Mouse (Mus musculus) CH12.LX (cell line): ENCODE measurements around the gene Ncbp2. TPM values are rescaled to one million over a fixed set of nuclear protein-coding genes. Genes with fewer than 3 reads are reported as not detected.

ENCODE experiments used
- DNase-seq: peaks from one replicate; pipeline ENCODE4 v3.0.0-alpha.2; 2013; ENCODE audit errors: extremely low read depth
- H3K27ac ChIP-seq: 2 replicates; pipeline ENCODE4 v1.5.1; 2012; ENCODE audit warnings: low read depth, mild to moderate bottlenecking, control low read depth, moderate library complexity; ENCODE audit not compliant: insufficient read depth
- H3K27me3 ChIP-seq: replicated peaks from 2 replicates; pipeline ENCODE3; 2012; ENCODE audit warnings: inconsistent platforms
- H3K36me3 ChIP-seq, 2 experiments: replicated peaks in 1 of 2; 2 replicates each; pipeline versions ENCODE3 to v1.6.1; 2012; ENCODE audit warnings: inconsistent platforms in 1 of 2, low read length in 1 of 2, mild to moderate bottlenecking in 1 of 2, mixed read lengths in 1 of 2, moderate library complexity in 1 of 2; ENCODE audit not compliant: control insufficient read depth in 1 of 2, insufficient read depth in 1 of 2
- H3K4me1 ChIP-seq, 2 experiments: 2 replicates each; pipeline ENCODE4 v1.6.1; 2012; ENCODE audit warnings: inconsistent platforms in 1 of 2, moderate library complexity in 1 of 2; ENCODE audit not compliant: insufficient read depth in 2 of 2, control insufficient read depth in 1 of 2
- H3K4me2 ChIP-seq: 2 replicates; pipeline ENCODE4 v1.6.1; 2012; ENCODE audit warnings: low read depth, mild to moderate bottlenecking, control low read depth; ENCODE audit not compliant: poor library complexity, insufficient read depth, severe bottlenecking
- H3K4me3 ChIP-seq, 3 experiments: fragments of 150-350 bp in 1 of 3; sonication (generic) in 1 of 3; replicated peaks in 1 of 3; 2 replicates each; pipeline versions ENCODE3 to v1.5.1; 2011 to 2012; ENCODE audit warnings: low read depth in 2 of 3, low read length in 2 of 3, mild to moderate bottlenecking in 2 of 3, moderate library complexity in 2 of 3, control low read depth in 1 of 3, improper control_type of control experiment in 1 of 3, inconsistent platforms in 1 of 3, mixed read lengths in 1 of 3; ENCODE audit not compliant: poor library complexity in 1 of 3
- H3K79me2 ChIP-seq: replicated peaks from 2 replicates; pipeline ENCODE4 v1.6.1; 2012; ENCODE audit warnings: mild to moderate bottlenecking, moderate library complexity; ENCODE audit not compliant: control insufficient read depth, poor library complexity, insufficient read depth, severe bottlenecking; ENCODE audit errors: extremely low read depth
- H3K9ac ChIP-seq: 2 replicates; pipeline ENCODE4 v1.6.1; 2012; ENCODE audit warnings: low read depth, mild to moderate bottlenecking, control low read depth, moderate library complexity; ENCODE audit not compliant: insufficient read depth
- H3K9me3 ChIP-seq: replicated peaks from 2 replicates; pipeline ENCODE3; 2012; ENCODE audit warnings: low read length, inconsistent platforms, mixed read lengths
- BHLHE40 ChIP-seq: IDR thresholded peaks from 2 replicates; pipeline ENCODE4 v1.6.1; 2011; ENCODE audit warnings: mild to moderate bottlenecking, low read depth, low read length, improper control_type of control experiment
- CHD1 ChIP-seq: IDR thresholded peaks from 2 replicates; pipeline ENCODE4 v1.6.1; 2012; ENCODE audit warnings: low read depth, low read length, improper control_type of control experiment, inconsistent platforms
- ELF1 ChIP-seq: IDR thresholded peaks from 2 replicates; pipeline ENCODE4 v1.6.1; 2014; ENCODE audit warnings: low read depth, mild to moderate bottlenecking, inconsistent platforms, low read length, improper control_type of control experiment
- EP300 ChIP-seq: IDR thresholded peaks from 2 replicates; pipeline ENCODE4 v1.6.1; 2011; ENCODE audit warnings: low read length, improper control_type of control experiment
- ETS1 ChIP-seq: conservative IDR thresholded peaks from 2 replicates; pipeline ENCODE4 v1.6.1; 2012; ENCODE audit warnings: low read depth, mild to moderate bottlenecking, inconsistent platforms, low read length, improper control_type of control experiment, moderate library complexity
- GABPA ChIP-seq: IDR thresholded peaks from 2 replicates; pipeline ENCODE4 v1.6.1; 2012; ENCODE audit warnings: low read depth, low read length, improper control_type of control experiment, inconsistent platforms; ENCODE audit not compliant: insufficient replicate concordance
- JUND ChIP-seq: conservative IDR thresholded peaks from 2 replicates; pipeline ENCODE4 v1.6.1; 2011; ENCODE audit warnings: low read depth, low read length, improper control_type of control experiment
- KAT2A ChIP-seq: IDR thresholded peaks from 2 replicates; pipeline ENCODE4 v1.6.1; 2012; ENCODE audit warnings: low read length, improper control_type of control experiment, inconsistent platforms; ENCODE audit not compliant: insufficient replicate concordance
- MAFK ChIP-seq: IDR thresholded peaks from 2 replicates; pipeline ENCODE4 v1.6.1; 2011; ENCODE audit warnings: low read length, improper control_type of control experiment; ENCODE audit not compliant: insufficient replicate concordance
- MAX ChIP-seq: IDR thresholded peaks from 2 replicates; pipeline ENCODE4 v1.6.1; 2011; ENCODE audit warnings: low read length, improper control_type of control experiment
- MAZ ChIP-seq: IDR thresholded peaks from 2 replicates; pipeline ENCODE4 v1.6.1; 2012; ENCODE audit warnings: low read depth, mild to moderate bottlenecking, inconsistent platforms, low read length, improper control_type of control experiment, moderate library complexity
- MYC ChIP-seq: IDR thresholded peaks from 2 replicates; pipeline ENCODE4 v1.6.1; 2011; ENCODE audit warnings: low read depth, mild to moderate bottlenecking, improper control_type of control experiment, low read length
- NELFE ChIP-seq: IDR thresholded peaks from 2 replicates; pipeline ENCODE4 v1.6.1; 2011; ENCODE audit warnings: low read depth, low read length, improper control_type of control experiment
- NRF1 ChIP-seq: IDR thresholded peaks from 2 replicates; pipeline ENCODE4 v1.6.1; 2014; ENCODE audit warnings: low read depth, mild to moderate bottlenecking, inconsistent platforms, low read length, improper control_type of control experiment, moderate library complexity
- POLR2A ChIP-seq: IDR thresholded peaks from 2 replicates; pipeline ENCODE4 v1.6.1; 2011; ENCODE audit warnings: low read depth, mild to moderate bottlenecking, improper control_type of control experiment, low read length
- POLR2AphosphoS2 ChIP-seq: IDR thresholded peaks from 2 replicates; pipeline ENCODE4 v1.6.1; 2011; ENCODE audit warnings: low read depth, low read length, improper control_type of control experiment
- RAD21 ChIP-seq: IDR thresholded peaks from 2 replicates; pipeline ENCODE4 v1.6.1; 2011; ENCODE audit warnings: low read depth, mild to moderate bottlenecking, low read length, improper control_type of control experiment, moderate library complexity
- SMC3 ChIP-seq: IDR thresholded peaks from 2 replicates; pipeline ENCODE4 v1.6.1; 2011; ENCODE audit warnings: low read depth, low read length, improper control_type of control experiment
- TBP ChIP-seq: conservative IDR thresholded peaks from 2 replicates; pipeline ENCODE4 v1.6.1; 2011; ENCODE audit warnings: low read depth, low read length, improper control_type of control experiment
- USF1 ChIP-seq: IDR thresholded peaks from 2 replicates; pipeline ENCODE4 v1.6.1; 2014; ENCODE audit warnings: low read depth, mild to moderate bottlenecking, inconsistent platforms, low read length, improper control_type of control experiment
- USF2 ChIP-seq: conservative IDR thresholded peaks from 2 replicates; pipeline ENCODE4 v1.6.1; 2011; ENCODE audit warnings: low read depth, low read length, improper control_type of control experiment
- ZC3H11A ChIP-seq: IDR thresholded peaks from 2 replicates; pipeline ENCODE4 v1.6.1; 2012; ENCODE audit warnings: low read depth, mild to moderate bottlenecking, inconsistent platforms, low read length, improper control_type of control experiment
- ZKSCAN1 ChIP-seq: IDR thresholded peaks from 2 replicates; pipeline ENCODE4 v1.6.1; 2012; ENCODE audit warnings: low read depth, inconsistent platforms, low read length, improper control_type of control experiment, borderline replicate concordance
- ZMIZ1 ChIP-seq: IDR thresholded peaks from 2 replicates; pipeline ENCODE4 v1.6.1; 2012; ENCODE audit warnings: low read depth, mild to moderate bottlenecking, inconsistent platforms, low read length, improper control_type of control experiment
- dilution Hi-C: fragments of 300-500 bp; cut with MboI; formaldehyde crosslinking; loops from 2 replicates; pipeline ENCODE4 v1.14.3; 2020; ENCODE audit warnings: low sequenced_read_pairs; ENCODE audit not compliant: extremely low pct_unique_long_range_greater_than_20kb, extremely low pct_ligation_motif_present
- in situ Hi-C: fragments of 300-500 bp; cut with MboI; formaldehyde crosslinking; loops from 3 replicates; pipeline ENCODE4 v1.14.3; 2019; ENCODE audit warnings: low sequenced_read_pairs, low pct_ligation_motif_present, low pct_unique_long_range_greater_than_20kb, mixed read lengths
- polyA plus RNA-seq: library from polyadenylated mRNA; unstranded; fragments of >175 nt; gene quantifications from 2 replicates; pipeline ENCODE4 v1.2.1, GENCODE M21; 2012; ENCODE audit warnings: low read depth; ENCODE audit not compliant: insufficient read length
- total RNA-seq, 2 experiments: library from RNA; depleted of rRNA; stranded (reverse); fragments of 300-350 nt in 1 of 2; fragments of >200 nt in 1 of 2; gene quantifications; 2 replicates each; pipeline ENCODE4 v1.2.3; 2012 to 2014

Gene Ncbp2
- total and polyA plus RNA-seq, 3 experiments: 39.1 to 178 (median 85.9) TPM

DNA sequence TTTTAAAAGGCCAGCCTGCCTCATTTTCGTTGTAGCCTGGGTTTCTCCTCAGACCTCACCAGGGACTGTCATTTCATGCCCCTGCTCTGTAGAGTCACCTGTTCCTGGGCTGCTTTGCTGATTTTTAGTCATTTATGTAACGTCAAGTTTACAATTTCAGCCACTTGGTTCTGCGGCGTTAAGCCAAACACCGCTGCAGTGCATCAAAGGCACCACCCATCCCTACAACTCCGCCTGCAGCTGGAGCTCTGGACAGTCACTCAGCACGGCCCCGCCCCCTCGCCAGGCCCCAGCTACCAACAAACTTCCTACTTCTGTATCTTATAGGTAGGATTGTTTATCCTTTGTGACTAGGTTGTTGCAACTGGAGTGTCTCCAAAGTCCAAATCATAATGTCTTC is 41.4 kb upstream of the Ncbp2 start:
- no peak for DNase-seq
- Histone ChIP-seq H3K79me2 (no peaks in the 10 kb centered on the region), H3K4me3 (no peak overlapping the region), H3K9me3 (no peaks in the 10 kb centered on the region), H3K27ac (no peak overlapping the region), H3K27me3 (no peaks in the 10 kb centered on the region)
- TF ChIP-seq ELF1 (peak; percentile 25; the same call in 1 of the 2 replicates), USF1 (no peak), TBP (no peak), MAX (no peak)
- TF ChIP-seq, all 38 proteins: peak for 1
- dilution Hi-C loops (no loop called here), in situ Hi-C loops (no loop called here)
- Histone ChIP-seq H3K4me1 (peaks cover 0 to 9% of the 10 kb centered on the region in 2 experiments; a peak in 2 of 4 replicates), H3K9ac (no peak overlapping the region), H3K36me3 (no peaks in the 10 kb centered on the region), H3K4me2 (peak overlapping the region; percentile 25)

DNA sequence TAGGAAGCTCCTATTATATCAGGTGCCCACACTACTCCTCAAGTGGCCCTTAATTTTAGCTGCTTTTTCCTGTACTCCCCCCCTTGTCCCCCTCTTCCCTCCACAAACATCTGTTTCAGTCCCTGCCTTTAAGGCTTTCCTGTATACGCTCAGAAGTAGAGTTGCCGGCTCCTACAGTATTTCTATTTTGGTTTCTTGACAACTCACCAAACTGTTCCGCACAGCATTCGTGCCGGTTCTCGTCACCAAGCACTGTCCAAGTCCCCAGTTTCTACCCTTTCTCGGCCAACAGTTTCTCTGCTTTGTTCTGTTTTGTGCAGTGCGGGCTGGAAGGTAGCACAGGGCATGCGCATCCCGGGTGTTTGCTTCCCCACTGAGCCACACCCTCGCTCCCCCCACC is 39.4 kb upstream of the Ncbp2 start:
- H3K9ac ChIP-seq: no peak overlapping the region
- no peaks in the 10 kb centered on the region for H3K79me2 ChIP-seq
- DNase-seq: no peak
- no peak overlapping the region for H3K27ac ChIP-seq
- peaks cover 0 to under 1% of the 10 kb centered on the region in 2 experiments; a peak in 1 of 4 replicates for H3K4me1 ChIP-seq
- H3K9me3 ChIP-seq: no peaks in the 10 kb centered on the region
- no peaks in the 10 kb centered on the region for H3K36me3 ChIP-seq
- no peaks in the 10 kb centered on the region for H3K27me3 ChIP-seq
- H3K4me3 ChIP-seq: no peak overlapping the region
- in situ Hi-C loops (no loop called here), dilution Hi-C loops (no loop called here)
- TF ChIP-seq MAZ (no peak), BHLHE40 (no peak), TBP (no peak), MAX (no peak), JUND (no peak), GABPA (no peak), KAT2A (no peak), EP300 (no peak), RAD21 (no peak)
- no peak overlapping the region for H3K4me2 ChIP-seq

DNA sequence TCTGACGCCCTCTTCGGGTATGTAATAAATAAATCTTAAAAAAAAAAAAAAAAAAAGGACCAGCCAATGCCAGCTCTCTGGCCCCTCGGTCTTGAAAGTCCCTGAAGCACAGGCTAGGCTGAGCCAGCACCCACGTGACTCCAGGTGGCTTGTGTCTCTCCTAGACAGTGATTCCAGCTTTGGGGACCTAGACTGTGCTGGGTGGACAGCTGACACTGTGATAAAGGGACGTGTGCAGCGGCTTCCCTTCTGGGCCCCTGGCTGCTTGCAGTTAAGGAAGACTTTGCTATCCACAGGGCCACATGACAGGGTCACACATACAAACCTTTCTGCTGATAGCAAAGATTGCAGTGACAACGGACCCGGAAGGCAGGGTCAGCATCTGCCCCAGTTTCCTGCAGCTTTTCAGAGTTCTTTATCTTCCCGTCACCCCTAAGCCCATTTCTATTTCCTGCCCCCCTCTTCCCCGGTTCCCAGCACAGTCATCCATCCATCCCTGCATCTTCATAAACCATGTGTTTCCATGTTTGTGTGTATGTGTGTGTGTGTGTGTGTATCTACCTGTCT is 37.9 kb upstream of the Ncbp2 start:
- H3K4me2 ChIP-seq: no peak overlapping the region
- in situ Hi-C loops (no loop called here), dilution Hi-C loops (no loop called here)
- H3K27me3 ChIP-seq: no peaks in the 10 kb centered on the region
- no peak for DNase-seq
- no peak overlapping the region for H3K9ac ChIP-seq
- no peaks in the 10 kb centered on the region for H3K79me2 ChIP-seq
- no peaks in the 10 kb centered on the region for H3K4me1 ChIP-seq
- TF ChIP-seq POLR2AphosphoS2: no peak
- no peak for TF ChIP-seq ZKSCAN1
- TF ChIP-seq NELFE: no peak
- no peak for TF ChIP-seq USF1
- no peak for TF ChIP-seq USF2
- TF ChIP-seq SMC3: no peak
- no peak for TF ChIP-seq MAFK
- TF ChIP-seq MYC: no peak
- no peak for TF ChIP-seq CHD1
- TF ChIP-seq ELF1: no peak
- no peak for TF ChIP-seq POLR2A
- TF ChIP-seq ZC3H11A: no peak
- TF ChIP-seq NRF1: no peak
- no peak for TF ChIP-seq BHLHE40
- no peak for TF ChIP-seq ETS1
- no peak for TF ChIP-seq ZMIZ1
- no peaks in the 10 kb centered on the region for H3K9me3 ChIP-seq
- no peaks in the 10 kb centered on the region for H3K36me3 ChIP-seq
- H3K27ac ChIP-seq: no peak overlapping the region
- H3K4me3 ChIP-seq: no peak overlapping the region
